11 mouse cellular contexts compared by ENCODE assay signal in genomic region chr8:79079196-79079561, GRCm38 (mm10). TPM values are rescaled to one million over a fixed set of nuclear protein-coding genes. Genes with fewer than 3 reads are reported as not detected.
DNase-seq lines count a peak whose midpoint lies in the region; ATAC-seq lines count a peak whose summit lies in the region.
"Had no signal": no experiment of that assay in that cellular context is flagged by ENCODE, and none has a peak within 500 bp of the region (broad histone marks: within the 10 kb centered on the region; RNA-seq: fewer than 3 reads in every experiment).

No protein-coding gene starts in this region.

- no peak overlapping the region for H3K4me3 ChIP-seq in midbrain, embryonic 11.5 days (ENCODE audit: low read depth, low read length)
- H3K4me3 ChIP-seq in midbrain, embryonic 10.5 days = no peak overlapping the region
- no peak overlapping the region for H3K4me3 ChIP-seq in forebrain, embryonic 12.5 days (replicated peaks)
- no peak overlapping the region for H3K4me3 ChIP-seq in hindbrain, embryonic 16.5 days (ENCODE audit: low read length)
- H3K4me3 ChIP-seq in neural tube, embryonic 13.5 days = no peak overlapping the region
- H3K4me3 ChIP-seq: megakaryocyte, embryonic 14.5 days had no signal

- peaks cover 7% of the 10 kb centered on the region; the same call in 1 of the 2 replicates for H3K36me3 ChIP-seq in midbrain, embryonic 11.5 days (ENCODE audit: control insufficient read depth, insufficient read depth, low read length)
- H3K36me3 ChIP-seq in midbrain, embryonic 10.5 days = peaks cover 90% of the 10 kb centered on the region
- H3K36me3 ChIP-seq in forebrain, embryonic 12.5 days (replicated peaks) = peaks cover 33% of the 10 kb centered on the region
- no peaks in the 10 kb centered on the region for H3K36me3 ChIP-seq in hindbrain, embryonic 16.5 days (ENCODE audit: control insufficient read depth, insufficient read depth, low read length)
- H3K36me3 ChIP-seq in neural tube, embryonic 13.5 days = peaks cover 35% of the 10 kb centered on the region

- H3K4me1 ChIP-seq in midbrain, embryonic 11.5 days (ENCODE audit: control insufficient read depth, insufficient read depth, low read length) = peaks cover 15% of the 10 kb centered on the region
- H3K4me1 ChIP-seq in midbrain, embryonic 10.5 days = peaks cover 29% of the 10 kb centered on the region
- H3K4me1 ChIP-seq in forebrain, embryonic 12.5 days = peaks cover 21% of the 10 kb centered on the region
- peaks cover 31% of the 10 kb centered on the region for H3K4me1 ChIP-seq in hindbrain, embryonic 16.5 days (ENCODE audit: control insufficient read depth, insufficient read depth, low read depth, low read length)
- peaks cover 60% of the 10 kb centered on the region for H3K4me1 ChIP-seq in neural tube, embryonic 13.5 days (replicated peaks)

- H3K4me2 ChIP-seq in midbrain, embryonic 11.5 days = no peak overlapping the region
- H3K4me2 ChIP-seq in forebrain, embryonic 12.5 days = 0 out of 2 replicates have a peak overlapping the region, but pooled peaks have one; percentile 1
- H3K4me2 ChIP-seq in hindbrain, embryonic 16.5 days (ENCODE audit: low read length) = no peak overlapping the region
- peak overlapping the region; percentile 29 for H3K4me2 ChIP-seq in neural tube, embryonic 13.5 days
- H3K4me2 ChIP-seq: liver, embryonic 11.5 days had no signal

- no peaks in the 10 kb centered on the region for H3K27me3 ChIP-seq in midbrain, embryonic 11.5 days (ENCODE audit: control insufficient read depth, insufficient read depth, low read length)
- H3K27me3 ChIP-seq in midbrain, embryonic 10.5 days (ENCODE audit: low read depth, poor library complexity, severe bottlenecking) = no peaks in the 10 kb centered on the region
- no peaks in the 10 kb centered on the region for H3K27me3 ChIP-seq in forebrain, embryonic 12.5 days
- H3K27me3 ChIP-seq in hindbrain, embryonic 16.5 days (replicated peaks; ENCODE audit: control insufficient read depth, insufficient read depth, low read length) = no peaks in the 10 kb centered on the region
- H3K27me3 ChIP-seq in neural tube, embryonic 13.5 days = no peaks in the 10 kb centered on the region
- H3K27me3 ChIP-seq: megakaryocyte, embryonic 14.5 days had no signal

- no peak overlapping the region; the same call in 1 of the 2 replicates for H3K27ac ChIP-seq in midbrain, embryonic 11.5 days (ENCODE audit: low read depth, low read length)
- H3K27ac ChIP-seq in midbrain, embryonic 10.5 days (replicated peaks) = no peak overlapping the region
- H3K27ac ChIP-seq in forebrain, embryonic 12.5 days = peak overlapping the region; percentile 33; the same call in 1 of the 2 replicates
- H3K27ac ChIP-seq in hindbrain, embryonic 16.5 days (ENCODE audit: low read depth, low read length) = peak overlapping the region; percentile 31; the same call in 1 of the 2 replicates
- H3K27ac ChIP-seq in neural tube, embryonic 13.5 days (replicated peaks) = peak overlapping the region; percentile 83

- no peak overlapping the region for H3K9ac ChIP-seq in midbrain, embryonic 11.5 days (ENCODE audit: low read length)
- H3K9ac ChIP-seq in forebrain, embryonic 12.5 days = no peak overlapping the region
- H3K9ac ChIP-seq in hindbrain, embryonic 16.5 days (ENCODE audit: low read depth, low read length) = 0 out of 2 replicates have a peak overlapping the region, but pooled peaks have one; percentile 7
- H3K9ac ChIP-seq in neural tube, embryonic 13.5 days = 0 out of 2 replicates have a peak overlapping the region, but pooled peaks have one; percentile 23

- no peaks in the 10 kb centered on the region for H3K9me3 ChIP-seq in midbrain, embryonic 11.5 days (ENCODE audit: control insufficient read depth, low read length)
- no peaks in the 10 kb centered on the region for H3K9me3 ChIP-seq in midbrain, embryonic 10.5 days (replicated peaks)
- no peaks in the 10 kb centered on the region for H3K9me3 ChIP-seq in forebrain, embryonic 12.5 days
- H3K9me3 ChIP-seq in hindbrain, embryonic 16.5 days (ENCODE audit: control insufficient read depth, low read length) = no peaks in the 10 kb centered on the region
- no peaks in the 10 kb centered on the region for H3K9me3 ChIP-seq in neural tube, embryonic 13.5 days
- H3K9me3 ChIP-seq: megakaryocyte, embryonic 14.5 days had no signal

- ATAC-seq in midbrain, embryonic 11.5 days (ENCODE audit: low FRiP score) = peak; percentile 38; the same call in 1 of the 2 replicates
- ATAC-seq in forebrain, embryonic 12.5 days (ENCODE audit: low FRiP score) = no peak
- peak; percentile 31 for ATAC-seq in hindbrain, embryonic 16.5 days
- peak; percentile 62 for ATAC-seq in neural tube, embryonic 13.5 days (ENCODE audit: low read depth)

- WGBS in midbrain, embryonic 11.5 days = 79% methylated on average over 3 of the region's 3 CpGs
- WGBS in midbrain, embryonic 10.5 days = 76% methylated on average over 3 of the region's 3 CpGs
- WGBS in forebrain, embryonic 12.5 days = 66% methylated on average over 3 of the region's 3 CpGs
- 48% methylated on average over 3 of the region's 3 CpGs for WGBS in hindbrain, embryonic 16.5 days
- 45% methylated on average over 3 of the region's 3 CpGs for WGBS in neural tube, embryonic 13.5 days

- no peak for DNase-seq in midbrain, embryonic 11.5 days (ENCODE audit: low spot score, missing footprints)
- no peak for DNase-seq in midbrain, embryonic 10.5 days (ENCODE audit: low spot score)
- no peak for DNase-seq in urinary bladder, postnatal 14 days (ENCODE audit: low spot score)
- no peak for DNase-seq in adipocyte (ENCODE audit: low spot score)
- no peak for DNase-seq in thymus, postnatal 14 days
- DNase-seq: kidney, postnatal 25 days had no signal

RNA-seq across cellular contexts. Expression of gene Zfp827, which starts 50.9 kb away (rescaled TPM):
- 9.5 TPM in 2 replicates for polyA plus RNA-seq in midbrain, embryonic 11.5 days (2014; fragmentation: Nextera tagmentation; extraction: Ambion mirVana)
- 4.5 and 6.8 TPM in 2 replicates for polyA plus RNA-seq in midbrain, embryonic 10.5 days (2016; fragmentation: Nextera tagmentation; extraction: Ambion mirVana)
- polyA plus RNA-seq in forebrain, embryonic 12.5 days (2016; fragmentation: Nextera tagmentation; extraction: Ambion mirVana) = 13.0 and 13.2 TPM in 2 replicates
- polyA plus RNA-seq in hindbrain, embryonic 16.5 days (2015; fragmentation: Nextera tagmentation; extraction: Ambion mirVana) = 9.2 and 10.1 TPM in 2 replicates
- polyA plus RNA-seq in neural tube, embryonic 13.5 days (2015; fragmentation: Nextera tagmentation; extraction: Ambion mirVana) = 11.0 and 13.0 TPM in 2 replicates

Comparison
In these comparisons a context has a peak if more than half of its experiments do, and no peak if none do; other contexts are left out.
1. H3K27ac ChIP-seq: peak in forebrain, embryonic 12.5 days (single experiment), hindbrain, embryonic 16.5 days (single experiment) and neural tube, embryonic 13.5 days (single experiment); none in midbrain, embryonic 11.5 days (single experiment) and midbrain, embryonic 10.5 days (single experiment).
2. H3K4me2 ChIP-seq: peak in forebrain, embryonic 12.5 days (single experiment) and neural tube, embryonic 13.5 days (single experiment); none in midbrain, embryonic 11.5 days (single experiment) and hindbrain, embryonic 16.5 days (single experiment).
3. H3K9ac ChIP-seq: peak in hindbrain, embryonic 16.5 days (single experiment) and neural tube, embryonic 13.5 days (single experiment); none in midbrain, embryonic 11.5 days (single experiment) and forebrain, embryonic 12.5 days (single experiment).